Mouse (Mus musculus) A20 (cell line): ENCODE data around the gene Il17ra.
A peak's percentile ranks its signal among the peaks of the same experiment; 100 is the strongest.

ENCODE experiments used
- DNase-seq: peaks from one replicate; pipeline ENCODE4 v3.0.0-alpha.2; 2011; ENCODE audit warnings: low read depth, low spot score

Il17ra gene

GRCm38 (mm10) chr6:120471991-120472441, 9.0 kb downstream of the Il17ra start:
- peak; percentile 87 for DNase-seq

GRCm38 (mm10) chr6:120472455-120473140, 9.6 kb downstream of the Il17ra start:
- peak; percentile 57 for DNase-seq

GRCm38 (mm10) chr6:120473427-120473826, 10.4 kb downstream of the Il17ra start:
- peak; percentile 87 for DNase-seq

- DNase-seq = no peak
Measured at GRCm38 (mm10) chr6:120475288-120475687, 12.2 kb downstream of the Il17ra start.

- DNase-seq = no peak
Measured at GRCm38 (mm10) chr6:120479302-120479701, 16.3 kb downstream of the Il17ra start.

GRCm38 (mm10) chr6:120480361-120480760, 17.3 kb downstream of the Il17ra start:
- DNase-seq = no peak

- DNase-seq = peak; percentile 50
Measured at GRCm38 (mm10) chr6:120481538-120481937, 18.5 kb downstream of the Il17ra start.

- DNase-seq = no peak
Measured at GRCm38 (mm10) chr6:120482021-120482420, 19.0 kb downstream of the Il17ra start.

- DNase-seq = no peak
Measured at GRCm38 (mm10) chr6:120482756-120483155, 19.7 kb downstream of the Il17ra start.

- peak; percentile 69 for DNase-seq
Measured at GRCm38 (mm10) chr6:120483211-120483626, 20.2 kb downstream of the Il17ra start.

- DNase-seq = no peak
Measured at GRCm38 (mm10) chr6:120485038-120485437, 22.0 kb downstream of the Il17ra start.

- DNase-seq = no peak
Measured at GRCm38 (mm10) chr6:120486051-120486510, 23.0 kb downstream of the Il17ra start.

- DNase-seq = no peak
Measured at GRCm38 (mm10) chr6:120488647-120489046, 25.6 kb downstream of the Il17ra start.

- DNase-seq = no peak
Measured at GRCm38 (mm10) chr6:120489461-120489860, 26.4 kb downstream of the Il17ra start.

GRCm38 (mm10) chr6:120491064-120491463, 28.0 kb downstream of the Il17ra start:
- DNase-seq = no peak

- no peak for DNase-seq
Measured at GRCm38 (mm10) chr6:120491862-120492498, 28.9 kb downstream of the Il17ra start.

GRCm38 (mm10) chr6:120492499-120493373, 29.7 kb downstream of the Il17ra start:
- DNase-seq = no peak

GRCm38 (mm10) chr6:120493374-120494181, 30.5 kb downstream of the Il17ra start, which contains the start of gene Tmem121b:
TSS of gene Tmem121b (minus strand) at chr6:120493807.
- no peak for DNase-seq

- no peak for DNase-seq
Measured at GRCm38 (mm10) chr6:120496544-120496943, 33.5 kb downstream of the Il17ra start.

- no peak for DNase-seq
Measured at GRCm38 (mm10) chr6:120504051-120504450, 41.0 kb downstream of the Il17ra start.

- DNase-seq = no peak
Measured at GRCm38 (mm10) chr6:120505531-120505930, 42.5 kb downstream of the Il17ra start.
